Mouse (Mus musculus): ENCODE results near the gene Klhdc9.
"Not testable (repeated sequence)": the region's sequence is repeated elsewhere in the genome, so short reads cannot be mapped to it uniquely, and the experiment has no call there.

Gene Klhdc9

DNA sequence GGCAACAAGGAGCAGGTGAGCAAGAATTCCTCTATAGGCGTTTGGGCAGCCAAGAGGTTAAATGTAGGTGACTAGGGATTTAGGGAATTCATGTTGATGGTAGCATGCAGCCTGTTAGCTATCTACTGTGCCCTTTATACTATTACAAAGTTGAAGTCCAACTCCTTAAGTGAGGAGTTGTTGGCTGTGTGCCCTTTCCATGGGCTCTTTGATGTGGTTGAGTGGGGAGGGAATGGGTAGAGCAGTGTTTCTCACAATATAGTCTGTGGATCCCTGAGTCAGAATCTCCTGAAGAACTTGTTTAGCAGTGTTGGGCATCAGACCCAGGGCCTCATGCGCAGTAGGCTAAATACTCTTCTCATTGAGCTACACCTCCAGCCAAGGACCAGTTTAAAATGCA is 3.8 kb downstream of the Klhdc9 start:
- no peak for DNase-seq (ENCODE audit: low read depth, low spot score)

DNA sequence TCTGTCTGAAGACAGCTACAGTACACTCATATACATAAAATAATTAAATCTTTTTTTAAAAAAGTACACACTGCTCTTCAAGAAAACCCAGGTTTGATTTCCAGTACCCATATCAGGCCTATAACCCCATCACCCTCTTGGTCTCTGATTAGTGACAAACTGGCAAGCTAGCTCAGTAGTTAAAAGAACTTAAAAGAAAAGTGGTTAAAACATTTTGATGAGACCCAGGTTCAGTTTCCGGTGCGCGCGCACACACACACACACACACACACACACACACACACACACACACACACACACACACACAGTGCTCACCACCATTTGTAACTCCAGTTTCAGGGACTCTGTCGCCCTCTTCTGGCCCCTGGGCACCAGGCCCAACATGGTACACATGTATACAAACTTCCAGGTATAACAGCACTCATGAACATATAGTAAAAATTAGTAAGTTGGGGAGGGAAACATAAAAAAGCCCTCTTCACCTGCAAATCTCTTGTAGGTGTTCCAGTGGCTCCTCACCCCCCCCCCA is 4.7 kb downstream of the Klhdc9 start:
- DNase-seq (ENCODE audit: low read depth, low spot score): peak; percentile 70

DNA sequence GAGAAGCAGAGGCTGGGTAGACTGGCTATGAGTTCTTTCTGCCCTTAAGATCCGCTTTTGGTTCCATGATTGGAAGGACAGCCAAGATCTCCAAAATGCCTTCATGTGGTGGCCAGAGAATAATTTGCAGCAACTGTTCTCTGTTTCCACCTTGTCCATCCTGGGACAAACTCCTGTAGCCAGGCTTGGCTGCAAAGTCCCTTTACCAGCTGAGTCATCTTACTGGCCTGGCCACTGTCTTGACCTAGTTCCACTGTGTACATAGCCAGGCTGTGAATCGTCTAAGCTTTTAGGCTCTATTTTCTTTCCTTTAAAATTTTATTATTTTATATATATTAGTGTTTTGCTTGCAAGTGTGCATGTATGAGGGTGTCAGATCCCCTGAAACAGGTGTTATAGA is 11.4 kb downstream of the Klhdc9 start:
- no peak for DNase-seq (ENCODE audit: low read depth, low spot score)

DNA sequence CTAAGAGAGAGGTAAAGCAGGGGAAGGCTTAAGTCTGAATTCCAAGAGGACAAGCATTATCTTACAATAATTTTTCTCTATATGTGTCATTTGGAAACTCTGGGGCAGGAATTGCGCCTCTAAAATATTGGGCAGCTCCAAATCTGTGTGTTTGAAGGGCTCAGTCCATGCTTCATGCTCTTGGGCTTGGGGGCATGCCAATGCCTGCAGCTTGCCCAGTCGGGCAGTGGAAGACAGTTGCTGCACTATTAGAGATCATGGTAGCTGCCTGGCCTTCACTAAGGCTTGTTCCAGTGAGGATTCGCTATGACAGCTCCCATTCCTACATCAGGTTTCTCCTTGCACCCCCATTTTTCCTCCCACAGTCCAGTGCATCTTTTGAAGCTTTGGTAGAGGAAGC is 11.9 kb downstream of the Klhdc9 start:
- DNase-seq (ENCODE audit: low read depth, low spot score): no peak

DNA sequence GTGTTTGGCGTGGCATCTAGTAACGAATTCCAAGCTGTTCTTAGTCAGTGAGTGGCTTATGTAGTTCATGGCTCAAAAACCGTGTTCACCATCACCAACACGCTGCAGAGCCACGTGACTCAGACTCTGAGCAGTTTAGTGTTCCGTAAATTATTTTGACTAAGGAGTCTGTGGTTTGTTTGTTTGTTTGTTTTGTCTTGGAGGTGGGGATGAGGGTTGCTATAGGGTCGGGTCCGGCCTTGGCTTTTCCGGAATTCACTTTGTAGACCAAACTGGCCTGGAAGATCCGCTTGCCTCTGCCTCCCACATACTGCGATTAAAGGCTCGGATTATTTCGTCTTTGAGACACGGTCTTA is 14.5 kb downstream of the Klhdc9 start:
- peak; percentile 54 for DNase-seq (ENCODE audit: low read depth, low spot score)

DNA sequence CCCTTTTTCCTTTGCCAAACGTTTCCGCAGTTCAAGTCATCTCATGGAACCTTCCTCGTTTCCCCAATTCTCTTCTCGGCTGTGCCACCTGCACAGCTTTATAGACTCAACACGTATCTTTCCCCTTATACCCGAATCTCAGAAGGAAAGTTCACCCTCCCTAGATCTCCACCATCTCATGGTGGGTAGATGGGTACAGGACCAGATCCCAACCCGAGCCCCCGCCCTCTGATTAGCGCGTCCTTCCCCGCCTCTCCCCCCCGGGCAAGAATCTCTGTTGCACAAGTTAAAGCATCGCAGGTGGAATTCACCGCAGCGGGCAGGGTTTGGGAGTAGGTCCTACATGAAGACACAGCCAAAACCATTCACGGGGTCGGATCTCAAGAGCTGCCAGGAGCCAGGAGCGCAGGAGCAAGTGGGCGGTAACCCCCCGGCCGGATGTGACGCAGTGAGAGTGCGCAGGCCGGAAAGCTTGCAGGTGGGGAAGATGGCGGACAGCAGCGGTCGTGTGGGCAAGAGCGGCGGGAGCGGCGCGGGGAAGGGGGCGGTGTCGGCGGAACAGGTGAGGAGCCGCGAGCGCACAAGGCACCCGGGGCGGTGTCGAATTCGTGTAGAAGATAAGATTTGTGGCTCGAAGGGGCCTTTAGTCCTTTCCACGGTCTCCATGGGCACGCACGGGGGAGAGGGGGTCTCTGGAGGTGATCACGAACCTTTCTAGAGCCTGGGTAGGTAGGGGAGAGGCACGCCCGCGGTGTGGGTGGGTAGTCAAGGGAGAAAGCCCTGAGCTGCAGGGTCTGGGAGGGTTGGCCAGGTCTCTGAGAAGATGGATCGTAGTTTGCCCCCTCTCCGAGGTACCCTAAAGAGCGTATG is 15.1 kb downstream of the Klhdc9 start, which contains the start of the genes Nit1 and Pfdn2:
TSS of gene Nit1 (minus strand) at position 422 of the 870 bp plus-strand sequence.
TSS of gene Pfdn2 (plus strand) at position 446 of the 870 bp plus-strand sequence.
- DNase-seq (ENCODE audit: low read depth, low spot score): peak; percentile 95

DNA sequence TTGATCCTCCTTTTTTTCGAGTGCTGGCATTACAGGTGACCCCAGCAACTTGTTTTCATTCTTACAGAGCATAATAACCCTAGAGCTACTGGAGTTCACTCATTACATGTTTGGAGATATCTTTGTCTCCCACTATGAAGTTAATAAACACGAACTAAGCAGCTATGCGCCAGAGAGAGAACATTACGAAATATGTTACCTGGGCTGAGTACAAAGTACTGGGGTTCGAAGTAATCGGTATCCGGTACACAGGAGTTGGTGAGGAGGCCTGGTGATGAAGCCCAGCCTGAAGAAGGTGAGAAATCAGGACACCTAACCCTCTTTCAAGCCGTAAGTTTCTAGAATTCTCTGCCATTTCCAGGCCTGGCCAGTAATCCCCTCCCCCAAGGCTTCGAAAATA is 15.9 kb downstream of the Klhdc9 start:
- no peak for DNase-seq (ENCODE audit: low read depth, low spot score)

DNA sequence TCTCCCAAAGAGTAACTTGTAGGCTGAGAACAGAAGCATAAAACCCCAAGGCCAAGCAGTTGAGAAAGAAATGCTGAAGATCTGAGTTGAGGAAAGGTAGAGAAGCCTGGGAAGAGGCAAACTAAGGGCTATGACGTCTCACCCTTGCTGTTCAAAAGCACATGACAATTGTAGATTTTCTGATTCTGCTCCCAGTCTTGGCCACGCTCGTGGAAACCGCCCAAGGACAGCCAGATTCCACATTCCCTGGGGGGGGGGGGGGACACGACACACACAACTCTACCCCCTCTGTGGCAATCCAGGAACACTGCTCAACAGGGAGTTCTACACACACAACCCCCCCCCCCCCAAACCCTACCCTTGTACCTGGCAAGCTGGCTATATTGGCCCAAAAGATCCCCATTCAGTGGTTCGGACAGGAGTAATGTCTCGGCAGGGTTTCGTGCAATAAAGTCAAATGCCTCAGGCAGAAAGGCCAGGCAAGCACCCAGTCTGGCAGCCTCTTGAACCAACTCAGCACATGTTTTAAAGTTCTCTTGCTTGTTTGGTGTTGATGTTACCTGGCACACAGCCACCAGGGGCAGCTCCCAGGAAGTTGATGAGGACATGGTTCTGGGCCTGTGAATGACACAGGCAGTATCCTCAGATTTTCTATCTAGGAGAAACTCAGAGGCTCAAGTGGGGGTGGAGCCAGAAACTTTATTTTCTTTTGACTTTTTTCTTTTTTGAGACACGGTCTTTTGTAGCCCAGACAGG is 16.5 kb downstream of the Klhdc9 start:
- DNase-seq (ENCODE audit: low read depth, low spot score): peak; percentile 70

DNA sequence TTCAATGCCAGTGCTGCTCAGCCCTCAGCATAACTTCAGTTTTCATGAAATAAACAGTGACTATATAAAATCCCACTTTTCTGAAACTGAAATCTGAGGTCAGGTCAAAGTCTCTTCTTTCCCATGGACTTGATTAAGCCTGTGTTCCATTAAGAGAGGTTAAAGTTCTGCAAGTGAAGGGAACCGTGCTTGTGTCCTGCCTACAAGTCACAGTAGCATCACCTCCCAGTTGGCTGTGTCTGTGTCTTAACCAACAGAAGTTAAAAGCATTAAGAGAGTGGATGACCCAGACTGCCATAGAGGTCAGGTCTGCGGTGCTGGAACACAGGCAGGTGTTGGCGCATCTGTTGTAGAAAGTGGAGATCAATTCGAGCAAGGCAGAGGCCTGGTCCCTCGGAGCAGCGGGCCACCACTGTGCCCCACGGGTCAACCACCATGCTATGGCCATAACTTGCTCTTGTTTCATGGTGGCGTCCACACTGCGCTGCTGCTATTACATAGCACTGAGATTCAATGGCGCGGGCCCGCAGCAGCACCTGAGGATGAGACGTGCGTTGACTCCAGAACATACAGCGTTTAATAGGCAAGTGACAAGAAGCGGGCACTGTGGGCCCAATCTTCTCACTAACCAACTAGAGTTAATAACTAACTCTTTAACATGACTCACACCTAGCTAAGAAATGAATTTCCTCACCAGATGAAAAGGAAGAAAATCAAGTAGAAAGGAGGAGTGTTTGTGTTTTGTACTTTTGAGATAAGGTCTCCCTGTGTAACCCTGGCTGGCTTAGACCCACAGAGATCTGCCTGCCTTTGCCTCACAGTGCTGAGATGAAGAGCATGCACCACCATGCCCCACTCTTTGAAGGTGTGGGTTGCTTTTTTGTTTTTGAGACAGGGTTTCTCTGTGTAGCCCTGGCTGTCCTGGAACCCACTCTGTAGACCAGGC is 18.1 kb downstream of the Klhdc9 start:
- DNase-seq (ENCODE audit: low read depth, low spot score): no peak

DNA sequence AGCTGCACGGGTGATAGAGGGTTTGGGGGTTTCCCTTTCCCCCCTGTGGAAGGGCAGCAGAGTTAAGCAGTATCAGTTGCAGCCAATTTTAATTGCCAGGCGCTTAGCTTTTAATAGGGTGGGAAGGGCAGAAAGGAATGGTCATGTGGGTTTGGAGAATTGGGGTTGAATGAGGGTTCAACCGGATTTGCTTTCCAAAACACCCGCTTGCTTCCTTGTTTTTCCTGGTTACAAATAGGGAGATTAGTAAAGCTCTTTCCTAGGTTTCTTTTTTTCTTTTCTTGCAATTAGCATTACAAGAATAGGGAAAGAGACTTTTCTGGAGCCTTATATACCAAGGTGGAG is 30.4 kb downstream of the Klhdc9 start:
- peak; percentile 85 for DNase-seq (ENCODE audit: low read depth, low spot score)

DNA sequence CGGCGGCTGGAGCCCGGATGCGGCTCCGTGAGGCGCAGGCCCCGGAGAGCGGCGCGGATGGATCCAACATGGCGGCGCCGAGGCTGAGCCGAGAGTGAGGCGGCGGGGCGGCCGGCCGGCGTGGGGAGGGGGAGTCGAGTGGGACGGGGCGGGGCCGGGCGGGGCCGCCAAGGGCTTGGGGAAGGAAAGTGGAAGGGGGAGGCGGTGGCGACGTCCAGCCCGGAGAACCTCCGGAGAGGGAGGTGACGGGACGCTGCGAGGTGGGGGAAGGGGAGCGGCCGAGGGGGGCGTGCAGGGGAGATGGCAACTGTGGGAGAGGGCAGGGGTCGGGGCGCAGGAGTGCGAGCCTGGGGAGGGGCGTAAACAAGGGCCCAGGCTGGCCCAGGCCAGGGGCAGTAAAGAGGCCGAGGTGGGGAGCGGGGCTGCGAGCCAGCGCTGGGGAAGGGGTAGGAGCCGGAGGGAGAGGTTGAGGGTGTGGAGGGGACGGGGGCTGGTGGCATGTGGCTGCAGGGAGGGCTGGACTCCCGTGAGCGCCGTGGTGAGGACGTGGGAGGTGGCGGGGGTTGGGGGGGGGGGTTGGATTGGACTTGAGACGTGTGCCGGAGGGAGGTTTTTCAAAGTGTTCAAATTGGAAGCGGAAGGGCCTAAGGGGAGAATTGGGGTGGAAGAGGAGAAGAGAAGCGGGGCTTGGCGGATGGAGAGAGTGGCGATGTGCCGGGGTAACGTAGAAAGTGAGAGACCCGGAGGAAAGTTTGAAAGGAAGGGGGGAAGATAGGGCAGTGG is 31.0 kb downstream of the Klhdc9 start:
- peak; percentile 91 for DNase-seq (ENCODE audit: low read depth, low spot score)

DNA sequence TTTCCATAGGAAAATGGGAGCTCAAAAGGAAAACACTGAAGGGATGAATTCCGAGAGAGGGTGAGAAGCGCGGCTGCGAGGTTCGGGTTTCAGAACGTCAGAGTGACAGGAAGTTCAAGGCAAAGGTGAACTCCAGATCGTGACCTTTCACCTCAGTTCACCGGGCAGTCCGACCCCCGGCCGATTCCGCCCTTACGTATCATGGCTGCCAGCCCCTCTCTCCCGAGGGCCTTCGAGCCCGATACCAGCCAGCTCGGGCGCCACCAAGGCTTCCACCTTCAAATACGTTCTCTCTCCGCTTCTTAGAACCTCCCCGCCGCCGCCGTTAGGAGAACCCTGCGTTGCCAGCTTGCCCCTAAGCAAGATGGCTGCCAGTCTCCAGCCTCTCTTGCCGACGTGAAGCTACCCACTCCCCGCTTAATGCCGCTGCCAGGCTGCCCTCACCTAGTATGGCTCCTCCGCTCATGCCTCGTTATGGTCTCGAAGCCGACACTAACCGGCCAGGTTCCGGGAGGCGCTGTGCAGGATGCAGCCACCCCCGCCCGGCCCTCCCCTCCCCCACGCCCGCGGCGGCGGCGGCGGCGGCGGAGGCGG is 31.7 kb downstream of the Klhdc9 start, which contains the start of gene Dedd:
TSS of gene Dedd (plus strand) at position 307 of the 594 bp plus-strand sequence.
- DNase-seq (ENCODE audit: low read depth, low spot score): peak; percentile 93

DNA sequence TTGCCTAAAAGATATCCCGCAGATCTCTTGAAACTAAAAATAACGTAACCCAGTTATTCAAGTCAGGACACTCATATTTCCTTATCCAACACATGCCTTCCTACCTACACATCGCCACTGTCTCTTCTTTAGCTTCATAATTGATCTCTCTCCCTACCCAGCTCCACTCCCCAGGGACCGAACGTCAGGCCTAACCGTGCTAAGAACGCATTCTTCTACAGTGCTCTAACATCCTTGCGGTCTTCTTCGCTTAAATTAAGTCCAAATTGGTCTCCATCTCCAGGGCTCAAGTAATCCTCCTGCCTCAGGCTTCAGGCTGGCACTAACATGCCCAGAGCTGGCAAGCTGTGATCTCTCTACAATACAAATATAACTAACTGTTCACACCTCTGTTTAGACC is 32.4 kb downstream of the Klhdc9 start:
- DNase-seq (ENCODE audit: low read depth, low spot score): no peak

DNA sequence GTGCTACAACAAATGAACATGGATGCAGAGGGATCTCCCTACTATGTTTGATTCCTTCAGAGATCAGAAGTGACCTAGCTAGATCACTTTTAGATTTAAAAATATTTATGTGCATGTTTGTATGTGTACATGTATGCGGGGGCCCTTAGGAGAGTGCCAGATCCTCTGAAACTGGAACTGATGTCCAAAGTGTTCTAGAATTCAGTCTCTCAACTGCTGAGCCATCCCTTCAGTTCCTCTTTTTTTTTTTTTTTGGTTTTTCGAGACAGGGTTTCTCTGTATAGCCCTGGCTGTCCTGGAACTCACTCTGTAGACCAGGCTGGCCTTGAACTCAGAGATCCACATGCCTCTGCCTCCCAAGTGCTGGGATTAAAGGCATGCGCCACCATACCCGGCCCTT is 34.0 kb downstream of the Klhdc9 start:
- DNase-seq (ENCODE audit: low read depth, low spot score): not testable (repeated sequence)

DNA sequence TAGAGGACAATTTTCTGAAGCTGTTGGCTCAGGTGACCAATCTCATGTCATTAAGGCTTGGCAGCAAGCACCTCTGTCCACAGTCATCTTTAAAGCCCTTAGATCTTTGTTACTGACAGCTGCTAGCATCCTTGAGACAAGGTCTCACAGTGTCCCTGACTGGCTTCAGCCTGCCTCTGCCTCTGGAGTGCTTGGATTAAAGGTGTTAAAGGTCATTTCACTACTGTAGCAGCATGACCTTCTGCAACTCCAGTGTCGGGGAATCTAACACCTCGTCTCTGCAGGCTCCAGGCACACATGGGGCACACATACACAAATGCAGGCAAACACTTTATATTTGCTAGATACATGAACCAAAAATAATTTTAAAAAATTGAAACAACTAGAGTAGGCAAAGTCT is 35.0 kb downstream of the Klhdc9 start:
- peak; percentile 31 for DNase-seq (ENCODE audit: low read depth, low spot score)

DNA sequence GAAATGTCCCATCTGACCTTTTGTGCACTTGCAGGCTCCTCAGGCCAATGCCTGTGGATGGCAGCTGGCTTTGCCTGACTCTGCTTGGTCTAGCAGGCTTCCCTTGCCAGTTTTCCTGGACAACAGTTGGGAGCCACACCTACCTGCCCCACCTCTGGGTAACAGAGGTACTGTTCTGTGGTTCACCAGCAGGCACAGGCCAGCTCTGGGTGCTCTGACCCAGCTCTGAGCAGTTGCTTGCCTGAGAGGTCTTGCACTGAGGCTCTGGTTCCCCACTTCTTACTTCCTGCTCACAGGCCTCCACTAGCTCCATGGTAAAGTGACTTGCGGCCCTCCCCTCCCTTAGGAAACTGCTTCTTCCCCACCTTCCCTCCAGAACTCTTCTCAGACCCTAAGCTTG is 38.6 kb downstream of the Klhdc9 start:
- peak; percentile 49 for DNase-seq (ENCODE audit: low read depth, low spot score)

DNA sequence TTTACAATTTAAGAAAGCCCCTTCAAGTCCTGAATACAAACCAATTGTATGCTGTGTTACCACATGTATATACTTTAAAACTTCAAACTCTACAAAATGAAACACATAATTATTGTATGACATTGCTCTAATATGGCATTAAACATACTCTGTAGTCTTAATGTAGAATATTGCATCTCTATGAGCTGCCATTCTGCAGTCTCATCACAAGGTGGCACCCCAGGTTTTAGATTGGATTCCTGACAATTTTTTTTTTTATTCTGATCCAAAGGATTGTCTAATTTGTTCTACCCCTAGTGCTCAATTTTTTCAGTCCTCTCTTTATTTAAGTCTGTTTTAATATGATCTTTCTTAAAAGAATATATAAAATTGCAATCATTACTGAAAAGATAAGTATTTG is 39.2 kb downstream of the Klhdc9 start:
- peak; percentile 48 for DNase-seq (ENCODE audit: low read depth, low spot score)

DNA sequence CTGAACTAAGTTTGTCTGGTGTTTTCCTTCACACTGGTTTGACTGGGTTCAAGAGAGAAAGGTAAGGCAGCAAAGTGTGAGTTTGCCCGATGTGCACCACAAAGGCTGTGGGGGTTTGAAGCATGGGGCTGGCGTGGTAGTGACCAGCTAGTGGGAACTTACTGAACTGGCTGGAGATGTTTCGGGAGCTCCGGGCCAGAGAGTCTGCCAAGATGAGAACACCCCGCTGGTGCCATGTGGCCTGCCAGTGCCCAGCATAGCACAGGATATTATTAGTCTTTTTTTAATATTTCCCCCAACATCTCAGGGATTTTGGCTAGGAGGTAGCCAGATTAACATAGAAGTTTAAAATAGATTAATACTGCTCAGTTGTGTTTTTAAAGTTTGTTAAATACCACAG is 40.4 kb downstream of the Klhdc9 start:
- no peak for DNase-seq (ENCODE audit: low read depth, low spot score)

DNA sequence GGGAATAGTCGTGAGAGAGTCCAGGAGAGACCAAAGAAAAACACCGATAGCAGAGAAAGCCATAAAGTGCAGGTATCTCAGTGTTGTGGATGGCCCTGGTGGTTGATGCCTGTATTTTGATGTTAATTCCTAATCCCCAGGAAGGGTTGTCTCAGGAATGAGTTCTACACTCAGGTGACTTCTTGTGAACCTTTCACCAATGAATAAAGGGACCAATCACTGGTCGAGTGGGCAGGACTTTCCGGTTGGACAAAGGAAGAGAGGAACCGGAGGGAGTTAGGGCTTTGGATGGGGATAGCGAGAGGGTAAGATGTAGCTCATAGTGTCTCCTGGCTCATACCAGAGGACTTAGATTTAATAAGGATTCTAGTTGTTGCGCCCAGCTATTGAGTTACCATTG is 40.9 kb downstream of the Klhdc9 start:
- DNase-seq (ENCODE audit: low read depth, low spot score): peak; percentile 97

DNA sequence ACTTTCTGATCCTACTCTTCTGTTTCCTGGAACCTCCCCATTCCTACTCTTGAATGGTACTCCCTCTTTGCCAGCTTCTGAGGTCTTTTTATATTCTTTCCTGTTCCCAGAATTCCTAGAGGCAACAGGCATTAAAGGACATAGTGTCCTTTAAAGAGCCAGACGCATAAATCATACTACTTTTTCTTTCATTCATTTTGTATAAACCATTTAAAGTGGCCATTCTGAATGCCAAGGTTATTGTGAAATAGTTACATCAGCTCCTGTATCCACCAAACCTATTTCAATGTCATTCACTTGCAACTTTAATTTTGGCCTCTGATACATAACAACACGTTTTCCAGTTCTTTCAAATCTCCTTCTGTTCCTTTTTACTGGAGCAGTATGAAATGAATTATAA is 51.3 kb downstream of the Klhdc9 start:
- no peak for DNase-seq (ENCODE audit: low read depth, low spot score)

Data from R1 (cell line).